9 mouse cellular contexts compared by ENCODE assay signal in genomic region chr9:110726867-110727266, GRCm38 (mm10). TPM values are rescaled to one million over a fixed set of nuclear protein-coding genes. Genes with fewer than 3 reads are reported as not detected.
A peak's percentile ranks its signal among the peaks of the same experiment; 100 is the strongest.
DNase-seq lines count a peak whose midpoint lies in the region; ATAC-seq and TF ChIP-seq lines count a peak whose summit lies in the region.
"Had no signal": no experiment of that assay in that cellular context is flagged by ENCODE, and none has a peak within 500 bp of the region (broad histone marks: within the 10 kb centered on the region; RNA-seq: fewer than 3 reads in every experiment).

No protein-coding gene starts in this region.

- DNase-seq in CD4-positive, CD25-positive, alpha-beta regulatory T cell, adult 2 months (ENCODE audit: low read depth, low spot score): peak; percentile 27
- no peak for DNase-seq in testis, postnatal 10 days (ENCODE audit: low spot score)
- DNase-seq in midbrain, embryonic 11.5 days (ENCODE audit: low spot score, missing footprints): no peak
- peak; percentile 70 for DNase-seq in thymus, postnatal 4 days
- no peak for DNase-seq in ovary, postnatal 14 days (ENCODE audit: low spot score)
- DNase-seq in kidney, adult 11 months: no peak
- DNase-seq: kidney, postnatal 14 days had no signal

- peaks cover 6% of the 10 kb centered on the region for H3K4me1 ChIP-seq in testis, adult 2 months (ENCODE audit: control insufficient read depth, insufficient read depth, low read length)
- H3K4me1 ChIP-seq in midbrain, embryonic 11.5 days (ENCODE audit: control insufficient read depth, insufficient read depth, low read length): peaks cover 4% of the 10 kb centered on the region

- no peaks in the 10 kb centered on the region for H3K36me3 ChIP-seq in testis, adult 2 months (ENCODE audit: control insufficient read depth, insufficient read depth, low read length)
- H3K36me3 ChIP-seq in midbrain, embryonic 11.5 days (ENCODE audit: control insufficient read depth, insufficient read depth, low read length): no peaks in the 10 kb centered on the region

- H3K4me2 ChIP-seq in midbrain, embryonic 11.5 days: peak overlapping the region; percentile 20

- H3K27ac ChIP-seq in testis, adult 2 months (ENCODE audit: control insufficient read depth, insufficient read depth, low read depth, low read length): no peak overlapping the region
- H3K27ac ChIP-seq in midbrain, embryonic 11.5 days (ENCODE audit: low read depth, low read length): no peak overlapping the region

- no peaks in the 10 kb centered on the region for H3K27me3 ChIP-seq in testis, adult 2 months (ENCODE audit: control insufficient read depth, insufficient read depth, low read length)
- H3K27me3 ChIP-seq in midbrain, embryonic 11.5 days (ENCODE audit: control insufficient read depth, insufficient read depth, low read length): peaks cover 15% of the 10 kb centered on the region

- no peak for TF ChIP-seq CTCF in testis, adult 2 months (IDR thresholded peaks at IDR 0.05; ENCODE audit: control insufficient read depth, insufficient read depth, insufficient replicate concordance, low read depth, low read length)

- no peaks in the 10 kb centered on the region for H3K9me3 ChIP-seq in midbrain, embryonic 11.5 days (ENCODE audit: control insufficient read depth, low read length)

- H3K4me3 ChIP-seq in testis, adult 2 months (ENCODE audit: control insufficient read depth, low read depth, low read length): peak overlapping the region; percentile 37
- H3K4me3 ChIP-seq in midbrain, embryonic 11.5 days (ENCODE audit: low read depth, low read length): no peak overlapping the region

- WGBS in midbrain, embryonic 11.5 days: 5% methylated on average over 29 of the region's 33 CpGs

- H3K9ac ChIP-seq in midbrain, embryonic 11.5 days (ENCODE audit: low read length): no peak overlapping the region

- no peak for ATAC-seq in CD4-positive, CD25-positive, alpha-beta regulatory T cell, adult 4 months
- no peak for ATAC-seq in midbrain, embryonic 11.5 days (ENCODE audit: low FRiP score)

- TF ChIP-seq POLR2A in testis, adult 2 months (IDR thresholded peaks at IDR 0.05; ENCODE audit: control insufficient read depth, low read depth, low read length): no peak

RNA-seq across cellular contexts. Expression of gene Myl3, which starts 14.8 kb away (rescaled TPM):
- not detected for polyA plus RNA-seq in CD4-positive, CD25-positive, alpha-beta regulatory T cell, adult 4 months (2017; shearing (Covaris generic))
- polyA plus RNA-seq in testis, adult 2 months (2012; rRNA removed): 0.90 TPM in 2 replicates
- 0.48 and 0.63 TPM in 2 replicates for polyA plus RNA-seq in midbrain, embryonic 11.5 days (2014; fragmentation: Nextera tagmentation; extraction: Ambion mirVana)

RNA-seq across cellular contexts. Expression of gene Pth1r, which starts 20.1 kb away (rescaled TPM):
- not detected for polyA plus RNA-seq in CD4-positive, CD25-positive, alpha-beta regulatory T cell, adult 4 months (2017; shearing (Covaris generic))
- 2.8 and 2.9 TPM in 2 replicates for polyA plus RNA-seq in testis, adult 2 months (2012; rRNA removed)
- polyA plus RNA-seq in midbrain, embryonic 11.5 days (2014; fragmentation: Nextera tagmentation; extraction: Ambion mirVana): 17.0 and 20.3 TPM in 2 replicates

Comparison
In these comparisons a context has a peak if more than half of its experiments do, and no peak if none do; other contexts are left out.
1. DNase-seq: peak in CD4-positive, CD25-positive, alpha-beta regulatory T cell, adult 2 months (single experiment) and thymus, postnatal 4 days (single experiment); none in testis, postnatal 10 days (single experiment), midbrain, embryonic 11.5 days (single experiment), ovary, postnatal 14 days (single experiment) and kidney, adult 11 months (single experiment).